Mouse (Mus musculus) frontal cortex, adult (tissue): ENCODE measurements at regions not wholly inside any gene's neighbourhood (a gene's known extent, or its start where the extent isn't known, plus 50 kb on each side); places are given as distances from the start of the nearest gene placed in this dataset.

Source experiments
- ATAC-seq: cut with Nextera tagmentation; 2 replicates; pipeline ENCODE4 v1.9.2; 2017; ENCODE audit warnings: mild to moderate bottlenecking, moderate library complexity, mixed read lengths; ENCODE audit not compliant: low TSS enrichment

DNA sequence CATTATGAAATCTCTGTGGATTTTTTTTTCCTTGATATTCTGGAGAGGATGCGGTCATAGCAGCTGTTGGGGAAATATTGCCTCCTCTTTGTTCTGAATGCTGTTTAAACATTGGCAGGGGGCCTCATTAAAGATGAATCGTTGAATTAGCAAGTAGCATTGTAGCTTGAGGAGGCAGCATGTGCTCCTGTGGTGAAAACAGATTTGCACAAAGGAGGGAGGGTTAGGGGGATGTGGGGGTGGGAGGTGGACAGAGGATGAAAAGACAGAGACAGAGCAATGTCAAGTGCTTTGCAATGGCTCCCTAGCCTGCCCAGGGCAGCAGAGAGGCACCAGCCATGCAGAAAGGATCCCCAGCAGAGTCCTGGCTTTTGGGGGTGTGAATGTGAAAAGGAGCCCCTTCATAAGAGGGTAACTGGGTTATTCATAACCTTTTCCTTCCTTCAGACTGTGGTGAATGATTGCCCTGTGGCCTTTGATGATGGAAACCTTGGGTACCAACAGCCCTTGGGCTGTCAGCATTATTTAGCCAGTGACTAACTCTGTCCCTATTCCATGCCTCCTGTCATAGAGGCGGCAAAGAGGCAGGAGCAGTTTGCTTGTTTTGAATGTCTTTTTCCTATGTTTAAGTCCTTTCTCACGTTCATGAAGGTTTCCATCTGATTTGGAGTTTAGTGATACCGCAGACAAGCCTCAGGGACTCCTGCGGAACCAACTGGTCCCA lies 1541.6 kb upstream of the Gulo start:
- ATAC-seq: no peak

DNA sequence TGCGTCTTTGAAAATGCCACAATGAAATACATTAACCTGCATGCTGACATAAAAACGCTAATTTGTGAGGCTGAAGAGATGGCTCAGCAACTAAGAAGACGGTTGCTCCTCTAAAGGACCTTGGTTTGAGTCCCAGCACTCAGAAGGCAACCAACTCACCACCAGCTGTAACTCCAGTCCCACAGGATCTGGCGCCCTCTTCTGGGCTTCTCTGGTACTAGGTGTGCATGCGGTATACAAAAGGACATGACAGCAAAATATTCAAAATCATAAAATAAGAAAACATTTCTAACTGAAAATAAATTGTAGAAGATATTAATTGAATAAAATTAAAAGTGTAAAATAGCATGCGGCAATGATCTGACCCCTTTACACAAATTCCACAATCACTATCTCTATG lies 1539.7 kb upstream of the Gulo start:
- ATAC-seq: no peak

DNA sequence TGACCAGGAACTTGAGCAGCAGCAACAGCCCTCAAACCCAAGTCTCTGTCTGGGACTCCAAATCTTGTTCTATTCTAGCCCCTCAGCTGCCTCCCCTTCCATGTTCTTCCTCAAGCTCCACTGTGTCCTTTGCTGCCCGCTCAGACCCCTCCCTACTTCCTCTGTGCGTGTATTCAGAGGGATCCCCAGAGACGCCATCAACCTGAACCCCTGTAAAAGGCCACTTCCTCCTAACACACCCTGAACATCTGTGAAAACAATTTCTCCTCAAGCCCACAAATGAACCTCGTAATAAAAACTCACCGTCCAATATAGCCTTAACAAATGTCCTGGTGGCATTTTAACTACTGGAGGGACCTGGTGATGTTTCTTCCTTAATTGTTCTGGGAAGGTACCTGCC lies 1536.0 kb upstream of the Gulo start:
- ATAC-seq: no peak

DNA sequence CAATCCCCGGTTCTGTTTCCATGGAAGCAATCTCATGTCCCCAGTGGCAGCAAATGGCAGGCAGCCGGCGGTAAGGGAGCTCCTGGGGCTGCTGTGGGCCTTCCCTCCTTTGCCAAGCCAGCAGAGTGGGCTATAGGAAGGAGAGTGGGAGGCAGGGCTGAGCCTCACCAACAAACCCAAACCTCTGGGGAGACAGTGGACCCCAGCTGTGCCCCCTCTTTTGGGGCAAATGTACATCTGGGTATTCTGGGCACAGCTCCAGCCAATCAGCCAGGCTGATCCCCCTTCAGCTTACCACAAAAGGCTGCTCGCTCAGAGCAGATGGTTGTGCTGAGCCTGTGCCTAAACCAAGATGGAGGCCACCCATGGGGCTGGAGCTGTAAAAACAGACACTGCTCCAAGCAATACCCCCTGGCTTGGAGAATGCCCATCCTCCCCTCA lies 1532.3 kb upstream of the Gulo start:
- no peak for ATAC-seq

DNA sequence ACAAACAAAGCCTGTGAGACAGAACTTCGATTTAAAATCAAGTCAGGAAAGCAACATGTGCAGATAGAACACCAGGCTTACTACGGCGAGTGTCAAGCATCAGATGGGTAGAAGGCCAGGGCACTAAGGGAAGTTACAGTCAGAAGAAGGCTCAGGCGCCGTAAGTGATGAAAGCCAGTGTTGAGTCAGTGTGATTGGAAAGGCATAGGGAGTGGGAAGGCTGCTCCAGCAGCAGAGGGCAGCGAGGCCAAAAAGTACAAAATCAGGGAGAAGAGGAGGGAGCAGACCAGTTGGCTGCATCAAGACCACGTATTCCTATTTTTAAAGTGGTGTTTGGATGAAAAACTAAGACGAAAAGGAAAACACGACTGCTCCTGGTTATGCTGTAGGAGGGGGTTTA lies 1529.7 kb upstream of the Gulo start:
- ATAC-seq: no peak

DNA sequence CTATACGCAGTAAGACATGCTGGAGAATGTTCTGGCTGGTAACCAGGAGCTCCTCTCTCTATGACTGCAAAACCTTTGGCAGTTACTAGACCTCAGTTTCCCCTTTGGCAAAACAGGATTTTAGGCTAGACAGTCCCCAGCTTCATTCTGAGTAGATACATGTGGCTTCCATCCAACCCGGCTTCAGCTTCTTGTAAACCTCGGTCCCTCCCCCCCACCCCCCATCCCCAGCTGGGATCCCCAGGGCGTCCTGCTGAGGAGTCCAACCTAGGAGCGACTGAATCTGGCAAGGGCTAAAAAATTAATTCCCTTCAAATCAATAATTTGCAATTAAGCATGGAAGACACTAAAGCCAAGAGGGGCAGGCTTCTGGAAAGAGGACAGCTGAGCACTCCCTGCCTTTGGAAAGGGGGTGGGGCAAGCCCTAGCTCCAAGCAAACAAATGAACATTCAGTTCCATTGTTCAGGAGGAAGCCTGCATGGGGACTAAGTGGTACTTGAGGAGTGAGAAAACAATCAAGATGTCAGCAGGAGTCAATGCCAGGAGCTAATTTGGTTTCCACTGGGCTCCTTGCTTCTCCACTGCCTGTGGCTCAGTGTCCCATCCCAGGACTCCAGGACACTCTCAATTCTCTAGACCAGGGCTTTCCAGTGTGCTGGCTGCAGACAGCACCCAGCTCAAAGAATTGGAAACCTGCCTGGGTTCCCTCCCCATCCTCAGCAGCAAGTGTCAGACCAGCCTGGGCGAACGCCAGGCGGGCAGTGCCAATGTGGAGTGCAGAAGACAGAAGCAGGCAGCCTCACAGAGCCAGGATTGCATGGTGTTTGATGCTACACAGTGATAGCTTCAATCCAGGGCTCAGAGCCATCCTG lies 1528.0 kb upstream of the Gulo start:
- peak; percentile 70; the same call in 1 of the 2 replicates for ATAC-seq

DNA sequence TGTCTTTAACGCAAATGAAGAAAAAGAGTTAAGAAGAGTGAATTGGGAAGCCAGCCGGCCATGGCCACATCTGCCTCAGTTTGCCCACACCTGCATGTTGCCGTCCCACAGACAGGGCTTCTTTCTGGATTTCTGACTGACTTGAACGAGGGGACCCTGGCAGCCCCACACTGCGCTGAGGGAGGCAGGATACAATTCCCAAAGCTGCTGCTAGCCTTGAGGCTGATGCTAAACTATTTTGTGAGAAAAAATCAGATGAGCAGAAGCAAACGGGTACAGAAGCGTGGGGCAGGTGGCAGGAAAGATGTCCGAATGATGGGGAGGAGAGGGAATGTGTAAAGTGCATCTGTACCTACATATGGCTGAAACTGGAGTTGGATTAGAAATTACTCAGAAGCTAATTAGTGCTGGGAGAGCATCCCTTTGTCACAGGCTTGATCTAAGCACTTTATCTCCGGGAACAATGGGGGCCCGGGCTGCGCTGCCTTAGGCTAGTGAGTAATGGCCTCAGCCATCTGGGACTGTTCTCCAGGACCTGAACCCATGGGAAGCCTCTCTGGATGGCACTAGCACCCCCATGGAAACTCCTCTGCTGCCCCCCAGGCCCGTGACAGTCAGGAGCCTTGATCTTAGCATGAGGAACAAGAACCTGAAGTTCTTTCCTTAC lies 1497.9 kb upstream of the Gulo start:
- ATAC-seq: no peak

DNA sequence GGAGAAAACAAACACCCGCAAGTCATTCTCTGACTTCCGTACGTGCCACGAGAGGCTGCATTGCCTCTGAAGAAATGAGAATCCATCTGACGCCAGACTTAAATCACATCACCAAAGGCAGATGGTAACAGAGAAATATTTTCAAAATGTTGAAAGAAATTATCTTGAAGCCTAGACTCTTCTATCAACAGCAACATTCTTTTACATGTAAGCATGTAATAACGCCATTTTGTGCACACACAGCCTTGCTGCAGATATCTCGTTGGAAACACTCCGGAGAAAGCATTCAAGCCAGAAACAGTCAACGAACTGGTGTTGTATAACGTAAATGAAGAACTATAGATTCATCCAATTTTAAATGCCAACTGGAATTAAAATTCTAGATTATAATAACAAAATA lies 1483.1 kb upstream of the Gulo start:
- no peak for ATAC-seq

DNA sequence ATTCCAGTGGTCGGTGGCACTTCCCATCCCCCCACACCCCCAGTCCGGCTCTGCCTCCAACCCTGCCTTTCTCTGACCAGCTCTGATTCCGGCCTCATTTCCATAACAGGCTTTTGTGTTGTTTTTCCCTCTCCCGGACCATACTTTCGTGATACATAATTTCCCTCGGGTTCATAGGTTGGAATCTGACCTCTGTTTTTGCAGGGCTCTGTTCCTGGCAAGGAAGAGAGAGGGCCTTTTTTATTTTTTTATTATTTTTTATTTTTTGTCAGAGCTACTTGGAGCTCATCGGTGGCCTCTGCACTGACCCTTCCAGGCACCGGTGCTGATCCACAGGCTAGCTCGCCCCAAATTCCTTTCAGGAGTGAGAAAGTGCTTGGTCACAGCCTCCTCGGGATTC lies 1477.7 kb upstream of the Gulo start:
- ATAC-seq: no peak

DNA sequence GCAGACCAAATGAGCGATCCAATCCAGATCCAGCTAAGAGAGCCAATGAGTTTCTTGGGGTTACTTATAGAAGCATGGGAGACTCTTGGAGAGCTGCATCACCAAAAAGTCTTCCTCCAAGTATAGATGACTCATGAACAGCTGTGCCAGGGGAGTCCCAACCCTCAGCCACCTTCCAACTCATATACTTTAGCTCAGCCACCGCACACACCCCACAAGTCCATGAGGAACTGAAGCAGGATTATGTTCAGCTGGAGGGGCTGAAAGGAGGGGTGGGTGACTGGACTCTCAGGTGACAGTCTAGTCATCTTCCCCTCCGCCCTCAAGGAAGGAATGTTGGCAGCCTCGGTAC lies 1476.4 kb upstream of the Gulo start:
- ATAC-seq: no peak

DNA sequence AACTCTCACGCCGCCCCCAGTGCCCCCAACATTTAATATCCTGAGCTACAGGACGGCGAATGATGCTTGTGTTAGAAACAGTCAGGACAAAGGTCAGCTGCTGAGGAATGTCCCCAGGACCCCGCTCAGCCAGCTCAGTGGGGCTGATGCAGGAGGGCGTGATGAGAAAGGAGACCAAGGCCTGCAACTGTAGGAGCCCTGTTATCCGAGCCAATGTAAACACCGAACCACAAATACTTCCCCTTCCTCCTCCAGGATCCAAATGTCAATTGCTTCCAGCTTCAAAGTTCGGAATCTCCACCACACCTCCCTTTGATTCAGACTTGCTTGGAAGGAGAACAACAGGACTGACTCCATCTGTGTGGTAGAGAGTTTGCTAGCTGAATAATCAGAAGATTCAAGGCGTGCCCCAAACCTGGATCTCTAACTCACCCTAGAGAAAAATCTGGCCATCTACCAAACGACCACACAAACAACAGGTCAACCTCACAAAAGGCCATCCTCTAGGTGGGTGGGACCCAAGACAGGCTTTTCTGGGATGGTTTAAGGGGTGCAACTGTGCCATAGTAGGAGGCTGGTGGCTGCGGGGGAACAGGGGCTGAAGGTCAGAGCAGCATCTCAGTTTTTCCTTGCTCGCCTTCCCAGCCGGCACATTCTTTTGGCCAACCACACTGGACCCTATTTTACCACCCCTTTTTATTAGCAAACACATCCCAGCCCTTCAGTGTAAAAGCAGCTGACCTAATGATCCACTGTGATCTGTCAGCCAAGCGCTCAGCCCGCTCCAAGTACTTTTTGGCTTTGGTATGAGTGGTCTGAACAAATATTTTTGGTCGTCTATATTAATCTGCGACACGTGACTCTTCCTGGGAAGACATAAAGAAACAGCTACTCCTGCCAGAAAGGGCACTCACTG lies 1475.8 kb upstream of the Gulo start:
- ATAC-seq: no peak
